Mouse (Mus musculus): ENCODE results near the gene Hrh1. TPM values are rescaled to one million over a fixed set of nuclear protein-coding genes. Genes with fewer than 3 reads are reported as not detected.
A peak's percentile ranks its signal among the peaks of the same experiment; 100 is the strongest.

Hrh1 gene
- 0.97 and 0.98 TPM in 2 replicates for polyA plus RNA-seq (2015; fragmentation: Nextera tagmentation; extraction: Ambion mirVana)

DNA sequence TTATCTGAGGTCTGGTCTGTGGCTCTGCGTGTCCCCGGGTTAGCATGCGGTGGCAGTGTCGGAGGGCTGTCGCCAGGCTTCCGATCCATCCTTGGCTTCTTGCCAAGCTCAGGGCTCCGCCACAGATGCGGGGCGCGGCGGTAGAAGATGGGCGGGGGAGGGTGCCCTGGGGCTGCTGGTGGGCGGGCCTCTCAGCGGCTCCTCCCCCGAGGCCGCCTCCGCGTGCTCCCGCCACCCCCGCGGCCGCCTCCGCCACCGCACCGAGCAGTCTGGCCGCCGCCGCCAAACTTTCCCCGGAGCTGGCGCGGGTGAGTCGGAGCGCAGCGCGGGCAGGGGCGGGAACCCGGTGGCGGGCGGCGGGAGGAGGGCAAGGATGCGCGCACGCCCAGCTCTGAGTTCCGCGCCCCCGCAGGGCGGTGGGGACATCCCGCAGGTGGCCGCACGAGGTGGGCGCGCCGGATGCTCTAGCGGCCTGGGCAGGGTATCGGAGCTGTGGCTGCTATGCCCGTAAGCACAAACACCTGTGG, at the start of gene Hrh1:
Gene Hrh1 (plus strand): TSS at position 246 of the 527 bp plus-strand sequence.
- Histone ChIP-seq H3K4me2 (replicated peaks) (peak within 1 kb of the TSS; percentile 91), H3K4me3 (replicated peaks) (peak within 1 kb of the TSS; percentile 52), H3K9ac (peak within 1 kb of the TSS; percentile 50), H3K36me3 (no peaks in the 10 kb centered on the region), H3K27ac (peak within 1 kb of the TSS; percentile 30; the same call in 1 of the 2 replicates), H3K4me1 (replicated peaks) (peaks cover 16% of the 10 kb centered on the region; the same call in 1 of the 2 replicates), H3K9me3 (no peaks in the 10 kb centered on the region), H3K27me3 (replicated peaks) (peaks cover 26% of the 10 kb centered on the region)
- WGBS, result under 1% methylated on average over 51 of the region's 56 CpGs
- peak; percentile 71 for ATAC-seq

DNA sequence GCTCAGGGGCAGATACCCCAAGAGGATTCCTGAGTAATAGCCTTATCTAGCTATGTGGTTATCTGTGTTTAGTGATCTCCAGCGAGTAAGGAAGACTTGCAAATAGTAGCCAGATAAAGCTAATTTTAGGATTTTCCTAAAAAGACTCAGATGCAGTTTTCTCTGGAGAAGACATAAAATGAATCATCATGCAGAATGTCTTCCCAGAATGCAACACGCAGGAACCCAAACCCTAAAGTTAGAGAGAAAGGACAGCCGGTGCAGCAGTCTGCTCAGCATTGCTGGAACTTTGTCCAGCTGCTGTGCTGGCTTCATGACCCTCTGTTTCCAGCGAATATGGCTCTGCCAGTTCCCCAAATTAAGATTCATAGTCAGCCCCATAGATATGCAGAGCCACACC, 43.1 kb upstream of the Hrh1 start:
- H3K36me3 ChIP-seq, result no peaks in the 10 kb centered on the region
- H3K4me2 ChIP-seq (replicated peaks), result no peak overlapping the region
- ATAC-seq, result no peak
- H3K9ac ChIP-seq, result no peak overlapping the region
- WGBS, result 38% methylated on average over 4 of the region's 4 CpGs
- no peak overlapping the region for H3K27ac ChIP-seq
- H3K9me3 ChIP-seq, result no peaks in the 10 kb centered on the region
- H3K27me3 ChIP-seq (replicated peaks), result no peaks in the 10 kb centered on the region
- H3K4me3 ChIP-seq (replicated peaks), result no peak overlapping the region
- H3K4me1 ChIP-seq (replicated peaks), result peaks cover 12% of the 10 kb centered on the region

DNA sequence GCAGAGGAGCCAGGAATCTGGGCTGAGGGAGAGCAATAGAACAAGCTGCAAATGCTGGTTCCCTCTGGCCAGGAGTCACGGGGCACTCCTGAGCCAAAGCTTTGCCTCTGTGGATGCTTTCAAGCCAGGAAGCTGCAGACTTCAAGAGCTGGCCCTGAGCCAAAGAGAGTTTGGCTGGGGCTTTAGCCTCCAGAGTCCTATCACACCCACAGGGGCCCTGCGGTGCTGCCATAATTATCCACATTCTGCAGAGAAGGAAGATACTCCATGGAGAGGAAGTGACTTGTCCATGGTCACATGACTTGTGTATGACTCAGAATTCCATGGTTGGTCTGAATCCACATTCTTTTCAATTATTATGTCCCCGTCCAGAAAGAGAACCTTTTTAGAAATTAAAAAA, 39.6 kb upstream of the Hrh1 start:
- no peaks in the 10 kb centered on the region for H3K9me3 ChIP-seq
- H3K4me3 ChIP-seq (replicated peaks), result no peak overlapping the region
- no peaks in the 10 kb centered on the region for H3K27me3 ChIP-seq (replicated peaks)
- 0 out of 2 replicates have a peak, but pooled peaks have one; percentile 31 for ATAC-seq
- 42% methylated on average over 3 of the region's 3 CpGs for WGBS
- no peak overlapping the region for H3K27ac ChIP-seq
- no peaks in the 10 kb centered on the region for H3K36me3 ChIP-seq
- peaks cover 11% of the 10 kb centered on the region for H3K4me1 ChIP-seq (replicated peaks)
- H3K9ac ChIP-seq, result no peak overlapping the region
- no peak overlapping the region for H3K4me2 ChIP-seq (replicated peaks)

DNA sequence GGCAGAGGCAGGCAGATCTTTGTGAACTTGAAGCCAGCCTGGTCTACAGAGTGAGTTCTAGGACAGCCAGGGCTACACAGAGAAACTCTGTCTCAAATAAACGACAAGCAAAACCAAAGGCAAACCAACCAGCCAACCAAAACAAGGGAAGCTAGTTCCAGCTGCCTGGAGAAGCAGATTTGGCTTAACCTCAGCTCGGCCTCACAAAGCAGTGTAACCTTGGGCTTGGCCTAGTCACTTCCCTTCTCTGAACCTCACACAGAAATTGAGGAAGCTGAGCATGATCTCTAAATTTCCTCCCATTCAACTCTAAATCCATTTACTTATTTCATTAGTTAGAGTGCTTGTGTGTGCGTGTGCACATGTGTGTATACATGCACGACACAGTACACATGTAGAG, 35.4 kb upstream of the Hrh1 start:
- Histone ChIP-seq H3K27me3 (replicated peaks) (no peaks in the 10 kb centered on the region; the same call in 1 of the 2 replicates), H3K9me3 (no peaks in the 10 kb centered on the region), H3K4me3 (replicated peaks) (no peak overlapping the region), H3K9ac (no peak overlapping the region), H3K4me1 (replicated peaks) (no peaks in the 10 kb centered on the region), H3K36me3 (no peaks in the 10 kb centered on the region), H3K27ac (no peak overlapping the region), H3K4me2 (replicated peaks) (no peak overlapping the region)
- 72% methylated on average over 4 of the region's 4 CpGs for WGBS
- no peak for ATAC-seq

DNA sequence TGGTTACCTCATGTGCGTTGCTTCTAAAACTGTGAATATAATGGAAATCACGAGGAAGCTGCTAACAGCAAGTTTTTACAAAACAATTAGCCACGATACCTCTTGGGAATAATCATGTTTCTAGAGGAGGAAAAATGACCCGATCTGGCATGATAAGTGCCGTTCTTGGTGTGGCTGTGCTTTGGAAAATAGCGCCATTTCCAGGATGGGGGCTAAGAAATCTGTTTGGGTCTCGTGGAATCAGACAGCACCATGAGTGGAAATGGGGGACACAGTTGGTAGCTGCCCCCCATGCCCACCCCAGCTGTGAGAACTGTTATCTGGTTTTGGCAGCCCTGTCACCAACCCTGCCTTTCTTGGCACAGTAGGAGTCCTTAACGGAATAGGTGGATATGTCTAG, 34.0 kb upstream of the Hrh1 start:
- Histone ChIP-seq H3K9ac (no peak overlapping the region), H3K4me1 (replicated peaks) (no peaks in the 10 kb centered on the region), H3K4me3 (replicated peaks) (no peak overlapping the region), H3K9me3 (no peaks in the 10 kb centered on the region), H3K4me2 (replicated peaks) (no peak overlapping the region), H3K27ac (no peak overlapping the region), H3K36me3 (no peaks in the 10 kb centered on the region), H3K27me3 (replicated peaks) (no peaks in the 10 kb centered on the region; the same call in 1 of the 2 replicates)
- 84% methylated on average over 8 of the region's 8 CpGs for WGBS
- ATAC-seq, result no peak

DNA sequence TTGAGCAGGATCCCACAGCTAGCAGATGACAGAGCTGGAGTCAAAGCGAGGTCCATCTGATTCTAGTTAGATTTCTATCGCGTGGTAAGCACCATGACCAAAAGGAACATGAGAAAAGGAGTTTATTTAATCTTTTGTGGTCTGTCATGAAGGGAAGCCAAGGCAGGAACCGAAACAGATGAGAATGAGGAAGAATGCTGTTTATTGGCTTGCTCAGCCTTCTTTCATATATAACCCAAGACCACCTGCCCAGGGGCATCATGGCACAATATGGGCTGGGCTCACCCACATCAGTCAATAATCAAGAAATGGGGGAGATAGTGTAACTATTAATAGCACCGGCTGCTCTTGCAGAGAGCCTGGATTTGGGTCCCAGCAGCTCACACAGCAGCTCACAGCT, 33.0 kb upstream of the Hrh1 start:
- 86% methylated on average over 5 of the region's 5 CpGs for WGBS
- Histone ChIP-seq H3K4me1 (replicated peaks) (no peaks in the 10 kb centered on the region), H3K9me3 (no peaks in the 10 kb centered on the region), H3K9ac (no peak overlapping the region), H3K4me2 (replicated peaks) (no peak overlapping the region), H3K4me3 (replicated peaks) (no peak overlapping the region), H3K27me3 (replicated peaks) (no peaks in the 10 kb centered on the region; the same call in 1 of the 2 replicates), H3K27ac (no peak overlapping the region), H3K36me3 (no peaks in the 10 kb centered on the region)
- no peak for ATAC-seq

DNA sequence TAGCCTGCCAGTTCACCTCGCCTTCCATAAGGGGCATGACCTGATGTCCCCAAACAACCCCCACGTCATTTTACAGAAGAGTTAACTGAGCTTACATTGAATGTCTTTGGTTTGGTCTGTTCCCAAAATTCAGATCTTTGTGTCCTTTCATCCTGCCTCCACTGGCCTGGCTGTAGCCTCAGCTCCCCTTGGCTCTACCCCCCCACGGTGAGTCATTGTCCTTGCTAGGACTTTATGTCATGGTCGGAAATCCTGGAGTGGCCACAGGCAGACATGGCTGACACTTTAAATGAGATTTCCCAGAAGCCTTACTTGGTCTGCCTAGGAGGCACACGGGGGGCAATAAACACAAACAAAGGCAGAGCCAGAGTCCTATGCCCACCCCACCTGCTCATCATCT, 31.5 kb upstream of the Hrh1 start:
- H3K4me2 ChIP-seq (replicated peaks), result no peak overlapping the region
- H3K9ac ChIP-seq, result no peak overlapping the region
- H3K27ac ChIP-seq, result no peak overlapping the region
- H3K9me3 ChIP-seq, result no peaks in the 10 kb centered on the region
- ATAC-seq, result no peak
- WGBS, result 68% methylated on average over 5 of the region's 5 CpGs
- no peaks in the 10 kb centered on the region for H3K4me1 ChIP-seq (replicated peaks)
- H3K27me3 ChIP-seq (replicated peaks), result no peaks in the 10 kb centered on the region; the same call in 1 of the 2 replicates
- H3K36me3 ChIP-seq, result no peaks in the 10 kb centered on the region
- no peak overlapping the region for H3K4me3 ChIP-seq (replicated peaks)

DNA sequence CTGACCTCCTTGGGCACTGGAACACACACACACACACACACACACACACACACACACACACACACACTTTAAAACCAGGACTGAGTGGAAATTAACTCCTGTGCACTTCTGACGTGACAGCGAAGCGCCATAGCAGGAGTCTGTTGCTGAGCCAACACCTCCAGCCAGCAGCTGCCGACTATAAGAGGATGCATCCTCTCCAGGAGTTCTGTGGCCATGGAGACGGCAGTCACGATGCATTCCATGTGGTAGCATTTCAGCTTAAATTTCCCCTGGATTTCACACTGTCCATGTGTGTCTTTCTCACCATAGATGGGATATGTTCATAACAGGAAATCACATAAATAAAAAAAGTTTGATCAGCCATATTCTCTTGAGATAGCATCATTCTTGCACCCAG, 30.1 kb upstream of the Hrh1 start:
- H3K9me3 ChIP-seq, result no peaks in the 10 kb centered on the region
- no peaks in the 10 kb centered on the region for H3K36me3 ChIP-seq
- H3K4me1 ChIP-seq (replicated peaks), result no peaks in the 10 kb centered on the region
- no peak overlapping the region for H3K4me3 ChIP-seq (replicated peaks)
- H3K4me2 ChIP-seq (replicated peaks), result no peak overlapping the region
- 50% methylated on average over 6 of the region's 6 CpGs for WGBS
- H3K27ac ChIP-seq, result no peak overlapping the region
- H3K9ac ChIP-seq, result no peak overlapping the region
- no peak for ATAC-seq
- H3K27me3 ChIP-seq (replicated peaks), result no peaks in the 10 kb centered on the region; the same call in 1 of the 2 replicates

DNA sequence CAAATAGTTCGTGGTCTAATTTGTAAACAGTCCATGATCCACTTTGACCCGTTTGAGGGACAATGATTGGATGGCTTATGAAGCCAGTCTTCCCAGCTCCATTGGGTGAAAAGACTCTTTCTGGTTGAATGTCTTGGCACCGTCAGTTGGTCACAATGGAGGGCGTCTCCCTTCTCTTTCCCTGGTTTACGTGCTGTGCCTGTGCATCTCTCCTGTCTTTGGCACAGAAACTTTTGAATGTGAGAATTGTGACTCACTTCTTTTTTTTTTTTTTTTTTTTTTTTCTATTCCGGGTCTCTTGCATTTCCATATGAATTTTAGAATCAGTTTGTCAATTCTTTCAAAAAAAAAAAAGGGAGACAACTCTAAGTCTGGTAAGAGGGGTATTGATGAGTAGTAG, 29.5 kb upstream of the Hrh1 start:
- no peaks in the 10 kb centered on the region for H3K4me1 ChIP-seq (replicated peaks)
- H3K4me2 ChIP-seq (replicated peaks), result no peak overlapping the region
- 78% methylated on average over 6 of the region's 6 CpGs for WGBS
- H3K9me3 ChIP-seq, result no peaks in the 10 kb centered on the region
- H3K27ac ChIP-seq, result no peak overlapping the region
- no peaks in the 10 kb centered on the region for H3K36me3 ChIP-seq
- ATAC-seq, result no peak
- no peak overlapping the region for H3K4me3 ChIP-seq (replicated peaks)
- H3K9ac ChIP-seq, result no peak overlapping the region
- no peaks in the 10 kb centered on the region; the same call in 1 of the 2 replicates for H3K27me3 ChIP-seq (replicated peaks)

DNA sequence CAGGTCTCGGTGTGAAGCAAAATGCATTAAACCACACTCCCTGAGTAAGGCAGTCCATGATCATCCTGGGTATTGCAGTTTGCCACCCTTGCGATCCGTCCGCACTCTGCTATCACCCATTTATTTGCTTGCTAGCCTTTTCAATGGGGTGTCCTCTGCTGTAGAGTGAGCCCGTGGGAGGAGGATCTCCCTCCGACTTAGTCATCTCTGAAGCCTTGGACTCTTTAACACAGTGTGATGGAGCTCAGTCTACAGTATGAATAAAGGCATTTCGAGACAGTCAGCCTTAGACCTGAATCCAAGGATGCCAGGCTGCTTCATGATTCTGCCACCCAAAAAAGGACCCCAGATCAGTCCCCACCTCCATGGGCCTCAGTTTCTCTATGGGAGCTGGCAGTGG, 25.0 kb upstream of the Hrh1 start:
- no peaks in the 10 kb centered on the region for H3K27me3 ChIP-seq (replicated peaks)

DNA sequence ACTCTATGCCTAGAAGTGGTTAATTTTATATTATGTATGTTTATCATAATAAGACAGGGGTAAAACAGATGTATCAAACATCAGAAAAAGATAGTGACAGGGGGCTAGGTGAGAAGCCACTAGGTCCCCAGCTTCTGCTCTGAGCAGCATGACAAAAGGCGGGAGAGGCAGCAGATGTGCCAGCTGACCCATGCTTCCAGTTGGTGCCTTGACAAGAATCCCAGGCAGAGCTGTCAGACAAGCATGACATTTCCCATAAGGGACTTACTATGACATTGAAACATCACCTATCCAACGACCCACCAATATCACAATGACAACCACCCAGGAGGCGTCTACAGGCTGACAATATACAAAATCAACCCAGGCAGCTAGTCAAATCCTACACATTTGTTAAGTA, 16.9 kb upstream of the Hrh1 start:
- no peak overlapping the region for H3K4me3 ChIP-seq (replicated peaks)
- 64% methylated on average over 3 of the region's 3 CpGs for WGBS
- no peaks in the 10 kb centered on the region for H3K4me1 ChIP-seq (replicated peaks)
- no peak overlapping the region for H3K27ac ChIP-seq
- H3K4me2 ChIP-seq (replicated peaks), result no peak overlapping the region
- ATAC-seq, result no peak
- H3K27me3 ChIP-seq (replicated peaks), result no peaks in the 10 kb centered on the region
- H3K9me3 ChIP-seq, result no peaks in the 10 kb centered on the region
- no peaks in the 10 kb centered on the region for H3K36me3 ChIP-seq
- H3K9ac ChIP-seq, result no peak overlapping the region

More for the DNA sequence above, 25.0 kb upstream of the Hrh1 start:
- no peak overlapping the region for H3K9ac ChIP-seq
- no peak overlapping the region for H3K27ac ChIP-seq
- ATAC-seq, result no peak
- no peaks in the 10 kb centered on the region for H3K36me3 ChIP-seq
- no peak overlapping the region for H3K4me3 ChIP-seq (replicated peaks)
- no peaks in the 10 kb centered on the region for H3K9me3 ChIP-seq
- no peak overlapping the region for H3K4me2 ChIP-seq (replicated peaks)
- no peaks in the 10 kb centered on the region for H3K4me1 ChIP-seq (replicated peaks)
- WGBS, result 90% methylated on average over 7 of the region's 7 CpGs

DNA sequence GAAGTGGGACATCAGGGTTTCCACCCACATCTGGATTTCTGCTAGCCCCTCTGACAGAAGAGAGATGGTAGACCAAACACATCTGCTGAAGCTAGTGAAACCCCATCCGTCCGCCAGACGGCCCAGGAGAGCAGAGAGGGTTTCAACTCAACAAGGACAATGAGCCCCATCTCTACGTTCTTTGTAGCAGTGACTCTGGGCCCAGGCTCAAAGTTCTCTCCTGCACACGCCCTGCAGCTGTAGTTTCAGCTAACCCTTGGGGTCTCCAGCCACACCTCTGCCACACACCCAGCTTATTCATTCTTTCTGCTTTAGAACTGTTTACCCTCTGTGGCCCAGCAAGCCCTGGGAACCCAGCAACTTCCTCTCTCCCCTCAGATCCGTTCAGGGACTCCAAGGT, 10.4 kb upstream of the Hrh1 start:
- H3K9ac ChIP-seq, result no peak overlapping the region
- H3K4me3 ChIP-seq (replicated peaks), result no peak overlapping the region
- no peaks in the 10 kb centered on the region for H3K36me3 ChIP-seq
- peak; percentile 79 for ATAC-seq
- H3K4me2 ChIP-seq (replicated peaks), result 0 out of 2 replicates have a peak overlapping the region, but pooled peaks have one; percentile 22
- H3K27ac ChIP-seq, result peak overlapping the region; percentile 49
- WGBS, result 48% methylated on average over 6 of the region's 6 CpGs
- no peaks in the 10 kb centered on the region for H3K9me3 ChIP-seq
- H3K27me3 ChIP-seq (replicated peaks), result no peaks in the 10 kb centered on the region
- 0 out of 2 replicates have a peak, but pooled peaks cover 2% of the 10 kb centered on the region for H3K4me1 ChIP-seq (replicated peaks)

DNA sequence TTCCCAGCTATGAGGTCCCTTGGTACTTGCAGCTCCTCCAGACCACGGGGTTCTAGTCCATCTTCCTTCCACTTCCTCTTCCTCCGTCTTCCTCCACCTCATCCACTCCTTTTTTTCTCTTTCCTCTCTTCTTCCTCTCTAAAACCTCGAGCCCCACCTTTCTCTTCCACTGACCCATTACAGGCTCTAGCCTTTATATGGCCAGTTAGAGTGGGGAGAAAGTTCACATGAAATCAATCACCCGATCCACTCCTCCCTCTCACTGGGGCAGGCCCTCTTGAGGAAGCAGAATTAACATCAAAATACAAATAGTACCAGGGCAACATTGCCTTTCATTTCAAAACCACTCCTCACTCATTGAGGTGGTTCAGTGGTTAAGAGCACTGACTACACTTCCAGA, 9.9 kb upstream of the Hrh1 start:
- Histone ChIP-seq H3K4me2 (replicated peaks) (no peak overlapping the region), H3K27me3 (replicated peaks) (no peaks in the 10 kb centered on the region), H3K4me1 (replicated peaks) (0 out of 2 replicates have a peak, but pooled peaks cover 2% of the 10 kb centered on the region), H3K4me3 (replicated peaks) (no peak overlapping the region), H3K27ac (peak overlapping the region; percentile 49; the same call in 1 of the 2 replicates), H3K9ac (no peak overlapping the region), H3K36me3 (no peaks in the 10 kb centered on the region), H3K9me3 (no peaks in the 10 kb centered on the region)
- ATAC-seq, result peak; percentile 66
- WGBS, result 60% methylated on average over 4 of the region's 4 CpGs
